Mouse (Mus musculus) megakaryocyte, embryonic 14.5 days (primary cell): ENCODE measurements around the gene Pcbp2.

Experiments
- FLI1 ChIP-seq: IDR thresholded peaks from 2 replicates; pipeline ENCODE4 v1.6.1; 2012; ENCODE audit warnings: low read length, inconsistent platforms, mixed read lengths
- GATA1 ChIP-seq: IDR thresholded peaks from 3 replicates; pipeline ENCODE4 v1.6.1; 2012; ENCODE audit warnings: mixed read lengths, low read length, inconsistent platforms, borderline replicate concordance

- TF ChIP-seq FLI1: no peak
- no peak for TF ChIP-seq GATA1
These were observed 42.7 kb downstream of the Pcbp2 start for GRCm38 (mm10) chr15:102513004-102513403.
